Mouse (Mus musculus): ENCODE data around the gene Rpe. TPM values are rescaled to one million over a fixed set of nuclear protein-coding genes. Genes with fewer than 3 reads are reported as not detected.

The Rpe gene
- 48.6 and 49.9 TPM in 2 replicates for polyA plus RNA-seq (2014; fragmentation: Nextera tagmentation; extraction: Ambion mirVana)

DNA sequence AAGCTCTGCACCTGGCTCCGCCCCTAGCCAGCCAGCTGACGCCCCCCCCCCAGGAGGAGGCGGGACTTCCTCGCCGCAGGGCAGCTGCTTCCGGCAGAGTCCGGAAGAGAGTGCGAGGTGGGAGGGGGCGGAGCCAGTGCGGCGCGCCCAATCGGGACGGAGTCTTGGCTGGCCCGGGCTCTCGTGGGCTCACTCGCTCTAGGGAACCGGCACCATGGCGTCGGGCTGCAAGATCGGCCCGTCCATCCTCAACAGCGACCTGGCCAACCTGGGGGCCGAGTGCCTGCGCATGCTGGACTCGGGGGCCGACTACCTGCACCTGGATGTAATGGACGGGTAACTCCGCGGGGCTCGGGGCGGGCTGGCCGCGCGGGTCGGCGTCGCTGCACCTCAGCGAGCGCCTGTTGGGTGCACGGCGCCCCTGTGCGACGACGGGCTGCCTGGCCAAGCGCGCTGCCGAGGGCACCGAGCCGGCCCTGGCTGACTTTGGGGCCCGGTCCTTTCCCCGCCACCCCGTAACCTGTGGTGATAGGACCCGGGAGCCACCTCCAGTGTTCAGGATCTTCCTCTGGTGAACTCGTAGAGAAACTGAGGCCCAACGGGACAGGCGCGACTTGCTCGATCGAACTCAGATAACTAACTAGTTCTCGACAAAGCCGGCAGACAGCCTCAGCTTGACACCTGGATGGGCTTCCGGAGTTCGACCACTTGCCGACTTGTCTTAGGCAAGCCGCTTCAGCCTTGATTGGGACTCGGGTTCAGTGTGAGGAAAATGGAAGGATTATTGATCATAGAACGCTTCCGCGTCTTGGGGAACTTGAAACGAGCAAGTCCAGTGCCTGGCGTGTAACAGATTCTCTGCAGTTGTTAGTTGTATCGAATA is at the start of gene Rpe:
Gene Rpe (plus strand): TSS at position 139 of the 883 bp plus-strand sequence.
- Histone ChIP-seq H3K27ac (replicated peaks; ENCODE audit: low read depth, low read length) (peak within 1 kb of the TSS; percentile 65), H3K9ac (ENCODE audit: low read depth, low read length) (peak within 1 kb of the TSS; percentile 84), H3K4me3 (ENCODE audit: low read depth, low read length) (peak within 1 kb of the TSS; percentile 86), H3K27me3 (replicated peaks; ENCODE audit: control insufficient read depth, insufficient read depth, low read length) (no peaks in the 10 kb centered on the region), H3K4me1 (ENCODE audit: control insufficient read depth, insufficient read depth, low read length) (peaks cover 9% of the 10 kb centered on the region), H3K36me3 (ENCODE audit: control insufficient read depth, insufficient read depth, low read length) (no peaks in the 10 kb centered on the region), H3K9me3 (ENCODE audit: control insufficient read depth, low read length) (no peaks in the 10 kb centered on the region), H3K4me2 (ENCODE audit: low read depth, low read length) (peak within 1 kb of the TSS; percentile 67)
- DNase-seq (ENCODE audit: low spot score), result peak; percentile 97
- ATAC-seq (ENCODE audit: low read depth), result peak; percentile 100
- WGBS, result under 1% methylated on average over 54 of the region's 73 CpGs

DNA sequence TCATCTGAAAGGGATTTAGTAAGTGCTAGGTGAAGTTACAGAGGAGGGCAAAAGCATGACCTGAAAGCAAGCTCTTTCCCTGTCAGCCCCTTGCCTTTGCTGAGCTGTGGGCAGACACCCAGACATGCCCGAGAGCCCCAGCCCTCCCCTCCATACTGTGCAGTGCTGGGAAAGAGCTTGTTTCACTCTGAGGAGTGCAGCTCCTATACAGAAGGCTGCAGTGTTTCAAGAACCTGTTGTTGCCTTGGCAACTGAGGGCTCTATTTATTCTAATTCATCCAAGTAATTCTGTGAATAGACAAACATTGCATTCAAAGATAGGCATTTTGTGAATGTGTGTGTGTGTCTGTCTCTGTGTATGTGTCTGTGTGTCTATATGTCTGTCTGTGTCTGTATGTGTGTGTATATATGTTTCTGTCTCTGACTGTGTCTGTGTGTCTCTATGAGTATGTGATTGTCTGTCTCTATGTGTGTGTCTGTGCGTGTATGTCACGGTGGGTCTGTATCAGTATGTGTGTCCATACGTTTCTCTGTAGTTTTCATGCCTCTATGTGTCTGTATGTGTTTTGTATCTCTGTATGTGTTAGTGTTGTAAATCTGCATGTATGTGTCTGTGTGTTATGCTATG is 45.4 kb upstream of the Rpe start:
- ATAC-seq (ENCODE audit: low read depth) (peak; percentile 74; the same call in 1 of the 2 replicates), DNase-seq (ENCODE audit: low spot score) (peak; percentile 31)
- H3K4me2 ChIP-seq (ENCODE audit: low read depth, low read length), result no peak overlapping the region
- H3K36me3 ChIP-seq (ENCODE audit: control insufficient read depth, insufficient read depth, low read length), result no peaks in the 10 kb centered on the region
- H3K4me3 ChIP-seq (ENCODE audit: low read depth, low read length), result no peak overlapping the region
- no peaks in the 10 kb centered on the region for H3K9me3 ChIP-seq (ENCODE audit: control insufficient read depth, low read length)
- no peaks in the 10 kb centered on the region for H3K4me1 ChIP-seq (ENCODE audit: control insufficient read depth, insufficient read depth, low read length)
- no peak overlapping the region for H3K27ac ChIP-seq (replicated peaks; ENCODE audit: low read depth, low read length)
- 63% methylated on average over 4 of the region's 4 CpGs for WGBS
- no peak overlapping the region for H3K9ac ChIP-seq (ENCODE audit: low read depth, low read length)
- no peaks in the 10 kb centered on the region for H3K27me3 ChIP-seq (replicated peaks; ENCODE audit: control insufficient read depth, insufficient read depth, low read length)

DNA sequence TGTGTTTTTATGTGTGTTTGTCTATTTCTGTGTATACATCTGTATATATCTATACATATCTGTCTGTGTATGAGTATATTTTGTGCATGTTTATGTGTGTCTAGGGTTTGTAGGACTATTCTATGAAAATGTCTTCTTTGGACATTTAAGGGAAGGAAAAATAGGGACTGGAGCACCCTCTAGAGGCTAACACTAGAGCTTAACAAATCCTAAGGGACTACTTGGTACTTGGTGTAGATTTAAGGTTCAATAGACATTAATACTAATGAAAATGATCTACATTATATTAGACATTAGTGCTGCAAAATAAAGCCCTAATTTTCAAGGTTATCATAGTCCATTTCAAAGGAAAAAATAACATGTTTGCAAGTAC is 44.9 kb upstream of the Rpe start:
- Histone ChIP-seq H3K27me3 (replicated peaks; ENCODE audit: control insufficient read depth, insufficient read depth, low read length) (no peaks in the 10 kb centered on the region), H3K36me3 (ENCODE audit: control insufficient read depth, insufficient read depth, low read length) (no peaks in the 10 kb centered on the region), H3K9me3 (ENCODE audit: control insufficient read depth, low read length) (no peaks in the 10 kb centered on the region), H3K9ac (ENCODE audit: low read depth, low read length) (no peak overlapping the region), H3K4me1 (ENCODE audit: control insufficient read depth, insufficient read depth, low read length) (no peaks in the 10 kb centered on the region), H3K4me3 (ENCODE audit: low read depth, low read length) (no peak overlapping the region), H3K27ac (replicated peaks; ENCODE audit: low read depth, low read length) (no peak overlapping the region), H3K4me2 (ENCODE audit: low read depth, low read length) (no peak overlapping the region)
- ATAC-seq (ENCODE audit: low read depth) (no peak), DNase-seq (ENCODE audit: low spot score) (peak; percentile 59)

- no peak for ATAC-seq (ENCODE audit: low read depth)
- WGBS, result 66% methylated on average over 7 of the region's 7 CpGs
Observed at GRCm38 (mm10) chr1:66671475-66671874, 29.2 kb upstream of the Rpe start.

DNA sequence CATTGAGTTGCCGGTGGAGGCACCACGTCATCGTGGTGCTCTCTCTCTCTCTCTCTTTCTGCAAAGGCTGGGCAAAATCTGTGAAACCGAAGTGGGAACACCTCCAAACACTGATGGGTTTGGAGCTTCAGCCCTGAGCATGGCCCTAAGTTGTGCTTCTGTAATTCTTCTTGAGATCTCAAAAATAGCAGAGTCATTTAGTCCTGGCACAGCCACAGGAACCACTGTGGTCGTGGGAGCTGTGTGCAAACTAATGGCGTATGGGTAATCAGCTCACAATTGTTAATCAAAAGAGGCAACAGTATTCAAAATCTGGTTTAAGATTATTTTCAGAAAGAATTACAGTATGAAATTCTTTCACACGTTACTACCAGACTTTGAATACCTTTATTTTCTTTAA is 27.8 kb upstream of the Rpe start:
- Histone ChIP-seq H3K4me3 (ENCODE audit: low read depth, low read length) (no peak overlapping the region), H3K4me2 (ENCODE audit: low read depth, low read length) (no peak overlapping the region), H3K36me3 (ENCODE audit: control insufficient read depth, insufficient read depth, low read length) (no peaks in the 10 kb centered on the region), H3K9ac (ENCODE audit: low read depth, low read length) (no peak overlapping the region), H3K9me3 (ENCODE audit: control insufficient read depth, low read length) (no peaks in the 10 kb centered on the region), H3K4me1 (ENCODE audit: control insufficient read depth, insufficient read depth, low read length) (no peaks in the 10 kb centered on the region), H3K27me3 (replicated peaks; ENCODE audit: control insufficient read depth, insufficient read depth, low read length) (no peaks in the 10 kb centered on the region), H3K27ac (replicated peaks; ENCODE audit: low read depth, low read length) (no peak overlapping the region)
- DNase-seq (ENCODE audit: low spot score) (no peak), ATAC-seq (ENCODE audit: low read depth) (no peak)
- 81% methylated on average over 7 of the region's 7 CpGs for WGBS

More at GRCm38 (mm10) chr1:66671475-66671874, 29.2 kb upstream of the Rpe start:
- Histone ChIP-seq H3K4me2 (ENCODE audit: low read depth, low read length) (no peak overlapping the region), H3K4me3 (ENCODE audit: low read depth, low read length) (no peak overlapping the region), H3K9ac (ENCODE audit: low read depth, low read length) (no peak overlapping the region), H3K27me3 (replicated peaks; ENCODE audit: control insufficient read depth, insufficient read depth, low read length) (no peaks in the 10 kb centered on the region), H3K4me1 (ENCODE audit: control insufficient read depth, insufficient read depth, low read length) (no peaks in the 10 kb centered on the region), H3K27ac (replicated peaks; ENCODE audit: low read depth, low read length) (no peak overlapping the region), H3K36me3 (ENCODE audit: control insufficient read depth, insufficient read depth, low read length) (no peaks in the 10 kb centered on the region), H3K9me3 (ENCODE audit: control insufficient read depth, low read length) (no peaks in the 10 kb centered on the region)
- no peak for DNase-seq (ENCODE audit: low spot score)

- no peak overlapping the region for H3K27ac ChIP-seq (replicated peaks; ENCODE audit: low read depth, low read length)
Observed at GRCm38 (mm10) chr1:66677928-66678327, 22.7 kb upstream of the Rpe start.

GRCm38 (mm10) chr1:66678662-66679061 is 22.0 kb upstream of the Rpe start:
- Histone ChIP-seq H3K9ac (ENCODE audit: low read depth, low read length) (no peak overlapping the region), H3K27ac (replicated peaks; ENCODE audit: low read depth, low read length) (no peak overlapping the region), H3K27me3 (replicated peaks; ENCODE audit: control insufficient read depth, insufficient read depth, low read length) (no peaks in the 10 kb centered on the region), H3K4me2 (ENCODE audit: low read depth, low read length) (no peak overlapping the region), H3K4me3 (ENCODE audit: low read depth, low read length) (no peak overlapping the region), H3K4me1 (ENCODE audit: control insufficient read depth, insufficient read depth, low read length) (no peaks in the 10 kb centered on the region), H3K36me3 (ENCODE audit: control insufficient read depth, insufficient read depth, low read length) (no peaks in the 10 kb centered on the region), H3K9me3 (ENCODE audit: control insufficient read depth, low read length) (no peaks in the 10 kb centered on the region)
- DNase-seq (ENCODE audit: low spot score) (no peak), ATAC-seq (ENCODE audit: low read depth) (no peak)
- 38% methylated on average over 2 of the region's 2 CpGs for WGBS

More at GRCm38 (mm10) chr1:66677928-66678327, 22.7 kb upstream of the Rpe start:
- Histone ChIP-seq H3K4me3 (ENCODE audit: low read depth, low read length) (no peak overlapping the region), H3K4me1 (ENCODE audit: control insufficient read depth, insufficient read depth, low read length) (no peaks in the 10 kb centered on the region), H3K9ac (ENCODE audit: low read depth, low read length) (no peak overlapping the region), H3K4me2 (ENCODE audit: low read depth, low read length) (no peak overlapping the region), H3K36me3 (ENCODE audit: control insufficient read depth, insufficient read depth, low read length) (no peaks in the 10 kb centered on the region), H3K27me3 (replicated peaks; ENCODE audit: control insufficient read depth, insufficient read depth, low read length) (no peaks in the 10 kb centered on the region), H3K9me3 (ENCODE audit: control insufficient read depth, low read length) (no peaks in the 10 kb centered on the region)
- ATAC-seq (ENCODE audit: low read depth) (no peak), DNase-seq (ENCODE audit: low spot score) (no peak)
- WGBS, result 80% methylated on average over 14 of the region's 14 CpGs

- no peak overlapping the region for H3K27ac ChIP-seq (replicated peaks; ENCODE audit: low read depth, low read length)
- H3K4me3 ChIP-seq (ENCODE audit: low read depth, low read length), result no peak overlapping the region
- no peaks in the 10 kb centered on the region for H3K4me1 ChIP-seq (ENCODE audit: control insufficient read depth, insufficient read depth, low read length)
- H3K4me2 ChIP-seq (ENCODE audit: low read depth, low read length), result no peak overlapping the region
- no peaks in the 10 kb centered on the region for H3K36me3 ChIP-seq (ENCODE audit: control insufficient read depth, insufficient read depth, low read length)
- ATAC-seq (ENCODE audit: low read depth) (no peak), DNase-seq (ENCODE audit: low spot score) (no peak)
- H3K9ac ChIP-seq (ENCODE audit: low read depth, low read length), result no peak overlapping the region
- no peaks in the 10 kb centered on the region for H3K27me3 ChIP-seq (replicated peaks; ENCODE audit: control insufficient read depth, insufficient read depth, low read length)
- 80% methylated on average over 5 of the region's 5 CpGs for WGBS
- no peaks in the 10 kb centered on the region for H3K9me3 ChIP-seq (ENCODE audit: control insufficient read depth, low read length)
Observed at GRCm38 (mm10) chr1:66682974-66683373, 17.7 kb upstream of the Rpe start.

Measured in embryonic facial prominence, embryonic 14.5 days (tissue).